Mouse (Mus musculus): Measurements from ENCODE around the gene Esr2. TPM values are rescaled to one million over a fixed set of nuclear protein-coding genes. Genes with fewer than 3 reads are reported as not detected.
A peak's percentile ranks its signal among the peaks of the same experiment; 100 is the strongest.

The Esr2 gene
- total and polyA plus RNA-seq, 2 experiments from 2014 or later: 0.14 to 1.2 TPM

- ATAC-seq (ENCODE audit: insufficient read depth, low read depth) (peak; percentile 27; the same call in 1 of the 2 replicates), DNase-seq (ENCODE audit: low spot score) (no peak)
- Histone ChIP-seq H3K4me3 (ENCODE audit: low read depth, low read length) (0 out of 2 replicates have a peak overlapping the region, but pooled peaks have one; percentile 0), H3K9me3 (replicated peaks; ENCODE audit: control insufficient read depth, low read length) (no peaks in the 10 kb centered on the region), H3K4me2 (ENCODE audit: low read depth, low read length) (peak overlapping the region; percentile 24; the same call in 1 of the 2 replicates), H3K4me1 (ENCODE audit: control insufficient read depth, insufficient read depth) (no peaks in the 10 kb centered on the region; the same call in 1 of the 2 replicates), H3K27ac (ENCODE audit: low read depth) (peak overlapping the region; percentile 18), H3K9ac (replicated peaks; ENCODE audit: low read depth, low read length) (no peak overlapping the region), H3K36me3 (replicated peaks; ENCODE audit: control insufficient read depth, insufficient read depth, low read length) (peaks cover 53% of the 10 kb centered on the region), H3K27me3 (ENCODE audit: control insufficient read depth, insufficient read depth, low read length) (no peaks in the 10 kb centered on the region)
- TF ChIP-seq CTCF (IDR thresholded peaks at IDR 0.05; ENCODE audit: low read depth) (no peak), EP300 (IDR thresholded peaks at IDR 0.05; ENCODE audit: low read depth) (no peak)
- 27% methylated on average over 19 of the region's 19 CpGs for WGBS
These were observed 104.9 kb downstream of the Esr2 start for GRCm38 (mm10) chr12:76071935-76072849.

Other genes with a start within 250 kb of the Esr2 start
- not detected in 2 replicates for gene Tex21, start 69.5 kb upstream of the Esr2 start, total RNA-seq (2014; rRNA removed; ENCODE audit: low replicate concordance)
- gene Tex21, start 69.5 kb upstream of the Esr2 start, polyA plus RNA-seq (2015; fragmentation: Nextera tagmentation; extraction: Ambion mirVana): 0.07 and 0.11 TPM in 2 replicates
- gene Mthfd1, start 78.0 kb upstream of the Esr2 start, total RNA-seq (2014; rRNA removed; ENCODE audit: low replicate concordance): 18.3 and 23.8 TPM in 2 replicates
- 20.8 and 23.8 TPM in 2 replicates for gene Mthfd1, start 78.0 kb upstream of the Esr2 start, polyA plus RNA-seq (2015; fragmentation: Nextera tagmentation; extraction: Ambion mirVana)
- 0.50 and 3.7 TPM in 2 replicates for gene Akap5, start 147.6 kb upstream of the Esr2 start, total RNA-seq (2014; rRNA removed; ENCODE audit: low replicate concordance)
- gene Akap5, start 147.6 kb upstream of the Esr2 start, polyA plus RNA-seq (2015; fragmentation: Nextera tagmentation; extraction: Ambion mirVana): 1.1 TPM in 2 replicates
- gene Zbtb25, start 192.3 kb upstream of the Esr2 start, total RNA-seq (2014; rRNA removed; ENCODE audit: low replicate concordance): 8.1 and 26.1 TPM in 2 replicates
- gene Zbtb25, start 192.3 kb upstream of the Esr2 start, polyA plus RNA-seq (2015; fragmentation: Nextera tagmentation; extraction: Ambion mirVana): 8.6 and 10.4 TPM in 2 replicates
- 2.8 and 5.0 TPM in 2 replicates for gene Zbtb1, start 193.0 kb upstream of the Esr2 start, total RNA-seq (2014; rRNA removed; ENCODE audit: low replicate concordance)
- 4.4 and 4.6 TPM in 2 replicates for gene Zbtb1, start 193.0 kb upstream of the Esr2 start, polyA plus RNA-seq (2015; fragmentation: Nextera tagmentation; extraction: Ambion mirVana)
- 8.7 and 13.2 TPM in 2 replicates for gene Hspa2, start 226.9 kb upstream of the Esr2 start, total RNA-seq (2014; rRNA removed; ENCODE audit: low replicate concordance)
- gene Hspa2, start 226.9 kb upstream of the Esr2 start, polyA plus RNA-seq (2015; fragmentation: Nextera tagmentation; extraction: Ambion mirVana): 13.7 and 15.0 TPM in 2 replicates
- not detected in 2 replicates for gene Ppp1r36, start 240.3 kb upstream of the Esr2 start, total RNA-seq (2014; rRNA removed; ENCODE audit: low replicate concordance)
- 1.5 and 1.7 TPM in 2 replicates for gene Ppp1r36, start 240.3 kb upstream of the Esr2 start, polyA plus RNA-seq (2015; fragmentation: Nextera tagmentation; extraction: Ambion mirVana)